Mouse (Mus musculus): ENCODE results near the gene Spint2. TPM values are rescaled to one million over a fixed set of nuclear protein-coding genes. Genes with fewer than 3 reads are reported as not detected.

Gene Spint2
- total and polyA plus RNA-seq, 3 experiments: 4.1 to 29.1 TPM; not detected in 1

DNA sequence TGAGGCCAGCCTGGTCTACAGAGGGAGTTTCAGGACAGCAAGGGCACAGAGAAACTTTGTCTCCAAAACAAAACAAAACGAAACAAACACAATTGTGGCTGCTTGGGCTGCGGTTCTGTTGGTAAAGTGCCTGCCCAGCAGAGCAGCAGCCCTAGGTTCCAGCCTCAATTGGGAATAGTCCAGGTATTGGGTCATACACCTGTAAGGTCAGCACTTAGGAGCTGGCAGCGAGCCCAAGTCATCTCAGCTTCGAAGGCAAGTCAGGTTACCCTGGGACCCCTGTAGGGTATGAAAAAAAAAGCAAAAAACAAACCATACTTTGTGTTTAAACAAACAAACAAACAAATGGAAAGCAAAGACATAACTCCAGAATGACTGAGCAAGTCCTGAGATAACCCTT is 25.8 kb downstream of the Spint2 start:
- H3K4me2 ChIP-seq (ENCODE audit: insufficient read depth, low read depth, poor library complexity, severe bottlenecking): no peak overlapping the region
- H3K79me2 ChIP-seq (replicated peaks; ENCODE audit: control insufficient read depth, extremely low read depth, insufficient read depth, poor library complexity, severe bottlenecking): no peaks in the 10 kb centered on the region
- DNase-seq (ENCODE audit: extremely low read depth): no peak
- dilution Hi-C loops (cut with MboI; ENCODE audit: extremely low pct_ligation_motif_present, extremely low pct_unique_long_range_greater_than_20kb, low sequenced_read_pairs): no loop called here
- TF ChIP-seq IRF4 (IDR thresholded peaks at IDR 0.05; ENCODE audit: low read depth, low read length): no peak
- TF ChIP-seq PAX5 (IDR thresholded peaks at IDR 0.05; ENCODE audit: low read length): no peak
- TF ChIP-seq ZKSCAN1 (IDR thresholded peaks at IDR 0.05; ENCODE audit: borderline replicate concordance, low read depth, low read length): no peak
- TF ChIP-seq ZNF384 (IDR thresholded peaks at IDR 0.05; ENCODE audit: low read depth, low read length): no peak
- no peak for TF ChIP-seq GABPA (IDR thresholded peaks at IDR 0.05; ENCODE audit: insufficient replicate concordance, low read depth, low read length)
- TF ChIP-seq RCOR1 (conservative IDR thresholded peaks at IDR 0.05; ENCODE audit: low read depth, low read length): no peak
- no peak for TF ChIP-seq KAT2A (IDR thresholded peaks at IDR 0.05; ENCODE audit: insufficient replicate concordance, low read length)
- no peak for TF ChIP-seq RAD21 (IDR thresholded peaks at IDR 0.05; ENCODE audit: low read depth, low read length)
- TF ChIP-seq ELF1 (IDR thresholded peaks at IDR 0.05; ENCODE audit: low read depth, low read length): no peak
- TF ChIP-seq SIN3A (IDR thresholded peaks at IDR 0.05; ENCODE audit: low read length): no peak
- TF ChIP-seq EP300 (IDR thresholded peaks at IDR 0.05; ENCODE audit: low read length): no peak
- TF ChIP-seq JUND (conservative IDR thresholded peaks at IDR 0.05; ENCODE audit: low read depth, low read length): no peak
- no peak for TF ChIP-seq MYC (IDR thresholded peaks at IDR 0.05; ENCODE audit: low read depth, low read length)
- no peak for TF ChIP-seq TBP (conservative IDR thresholded peaks at IDR 0.05; ENCODE audit: low read depth, low read length)
- TF ChIP-seq NRF1 (IDR thresholded peaks at IDR 0.05; ENCODE audit: low read depth, low read length): no peak
- TF ChIP-seq ZMIZ1 (IDR thresholded peaks at IDR 0.05; ENCODE audit: low read depth, low read length): no peak
- TF ChIP-seq USF1 (IDR thresholded peaks at IDR 0.05; ENCODE audit: low read depth, low read length): no peak
- TF ChIP-seq USF2 (conservative IDR thresholded peaks at IDR 0.05; ENCODE audit: low read depth, low read length): no peak
- no peak for TF ChIP-seq ZC3H11A (IDR thresholded peaks at IDR 0.05; ENCODE audit: low read depth, low read length)
- no peak for TF ChIP-seq CHD1 (IDR thresholded peaks at IDR 0.05; ENCODE audit: low read depth, low read length)
- H3K36me3 ChIP-seq (replicated peaks in 1 of 2; ENCODE audit: control insufficient read depth in 1 of 2, insufficient read depth in 1 of 2, low read length in 1 of 2): peaks cover 0 to 13% of the 10 kb centered on the region in 2 experiments
- peaks cover 9 to 48% of the 10 kb centered on the region in 2 experiments for H3K4me1 ChIP-seq (ENCODE audit: control insufficient read depth in 1 of 2, insufficient read depth in 2 of 2)
- H3K27ac ChIP-seq (ENCODE audit: insufficient read depth, low read depth): no peak overlapping the region
- H3K9ac ChIP-seq (ENCODE audit: insufficient read depth, low read depth): no peak overlapping the region
- no peaks in the 10 kb centered on the region for H3K27me3 ChIP-seq (replicated peaks)
- H3K4me3 ChIP-seq (replicated peaks in 1 of 3; ENCODE audit: low read depth in 2 of 3, low read length in 2 of 3, poor library complexity in 1 of 3): no peak overlapping the region
- H3K9me3 ChIP-seq (replicated peaks; ENCODE audit: low read length): no peaks in the 10 kb centered on the region
- in situ Hi-C loops (cut with MboI; ENCODE audit: low pct_ligation_motif_present, low pct_unique_long_range_greater_than_20kb, low sequenced_read_pairs): loop anchor here (5.0 kb wide), 1 partner anchor 36 kb away; no protein-coding TSS in a partner anchor

DNA sequence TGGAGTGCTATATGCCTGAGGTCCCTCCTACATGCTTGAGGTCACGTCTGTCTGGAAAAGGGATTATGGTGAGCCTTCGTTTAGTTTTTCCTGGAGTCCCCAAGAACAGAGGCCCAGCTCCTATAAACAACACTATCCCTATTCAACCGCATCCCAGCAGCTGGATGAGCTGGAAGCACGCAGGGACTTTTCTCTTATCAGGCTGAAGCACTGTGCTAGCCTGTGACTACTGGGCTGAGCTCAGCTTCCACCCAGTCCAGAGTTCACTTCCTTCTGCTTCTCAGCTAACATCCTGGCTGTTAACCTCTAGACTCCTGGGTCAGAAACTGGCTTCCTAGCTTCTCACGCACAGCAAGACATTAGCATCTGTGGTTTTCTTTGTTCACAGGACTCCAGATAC is 27.9 kb downstream of the Spint2 start:
- TF ChIP-seq MEF2A (IDR thresholded peaks at IDR 0.05; ENCODE audit: borderline replicate concordance, low read depth, low read length): no peak
- no peak for TF ChIP-seq JUN (IDR thresholded peaks at IDR 0.05; ENCODE audit: insufficient read depth, low read depth, low read length)
- no peak for TF ChIP-seq TCF12 (IDR thresholded peaks at IDR 0.05; ENCODE audit: low read depth, low read length)
- no peak for TF ChIP-seq CTCF (conservative IDR thresholded peaks at IDR 0.05 in 1 of 2, IDR thresholded peaks at IDR 0.05 in 1 of 2; ENCODE audit: low read depth in 2 of 2, low read length in 2 of 2)
- no peak for TF ChIP-seq GABPA (IDR thresholded peaks at IDR 0.05; ENCODE audit: insufficient replicate concordance, low read depth, low read length)
- no peak for TF ChIP-seq RAD21 (IDR thresholded peaks at IDR 0.05; ENCODE audit: low read depth, low read length)
- no peak for TF ChIP-seq JUND (conservative IDR thresholded peaks at IDR 0.05; ENCODE audit: low read depth, low read length)
- no peak for TF ChIP-seq POLR2A (IDR thresholded peaks at IDR 0.05; ENCODE audit: low read depth, low read length)
- TF ChIP-seq ETS1 (conservative IDR thresholded peaks at IDR 0.05; ENCODE audit: low read depth, low read length): no peak
- dilution Hi-C loops (cut with MboI; ENCODE audit: extremely low pct_ligation_motif_present, extremely low pct_unique_long_range_greater_than_20kb, low sequenced_read_pairs): no loop called here
- no peak for DNase-seq (ENCODE audit: extremely low read depth)
- in situ Hi-C loops (cut with MboI; ENCODE audit: low pct_ligation_motif_present, low pct_unique_long_range_greater_than_20kb, low sequenced_read_pairs): no loop called here
- Histone ChIP-seq H3K79me2 (replicated peaks; ENCODE audit: control insufficient read depth, extremely low read depth, insufficient read depth, poor library complexity, severe bottlenecking) (no peaks in the 10 kb centered on the region), H3K4me1 (ENCODE audit: control insufficient read depth in 1 of 2, insufficient read depth in 2 of 2) (peaks cover 6 to 29% of the 10 kb centered on the region in 2 experiments; a peak in 3 of 4 replicates), H3K27ac (ENCODE audit: insufficient read depth, low read depth) (no peak overlapping the region), H3K4me2 (ENCODE audit: insufficient read depth, low read depth, poor library complexity, severe bottlenecking) (no peak overlapping the region), H3K9ac (ENCODE audit: insufficient read depth, low read depth) (no peak overlapping the region), H3K27me3 (replicated peaks) (no peaks in the 10 kb centered on the region), H3K4me3 (replicated peaks in 1 of 3; ENCODE audit: low read depth in 2 of 3, low read length in 2 of 3, poor library complexity in 1 of 3) (no peak overlapping the region), H3K9me3 (replicated peaks; ENCODE audit: low read length) (no peaks in the 10 kb centered on the region), H3K36me3 (replicated peaks in 1 of 2; ENCODE audit: control insufficient read depth in 1 of 2, insufficient read depth in 1 of 2, low read length in 1 of 2) (peaks cover 2 to 8% of the 10 kb centered on the region in 2 experiments)
